Mouse (Mus musculus): Measurements from ENCODE around the gene Kcna1. TPM values are rescaled to one million over a fixed set of nuclear protein-coding genes. Genes with fewer than 3 reads are reported as not detected.

Gene Kcna1
- 0.50 and 0.78 TPM in 2 replicates for polyA plus RNA-seq (2014; fragmentation: Nextera tagmentation; extraction: Ambion mirVana)

DNA sequence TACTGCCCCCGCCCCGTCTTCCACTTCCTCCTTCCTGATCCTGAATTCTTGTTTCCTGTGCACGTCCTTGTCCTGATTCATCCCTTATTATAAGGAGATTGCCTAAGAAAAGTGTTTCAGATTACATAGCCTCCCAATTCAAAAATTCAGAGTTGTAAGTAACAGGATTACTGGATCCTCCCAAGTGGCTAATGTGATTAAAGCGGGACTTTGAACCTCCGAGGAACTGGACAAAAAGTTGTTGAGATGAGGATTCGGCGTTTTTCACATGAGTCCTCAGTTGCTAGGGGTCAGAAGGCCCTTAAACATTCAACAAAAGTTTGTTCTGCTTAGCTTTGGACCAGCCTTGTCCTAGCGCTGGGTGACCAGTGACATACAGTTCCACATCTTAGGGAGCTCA is at the start of gene Kcna1:
Gene Kcna1 (minus strand): TSS at position 4 of the 400 bp plus-strand sequence.
- ATAC-seq (replicated peaks; ENCODE audit: low FRiP score, low TSS enrichment, low read depth) (no peak), DNase-seq (ENCODE audit: low spot score) (no peak)
- Histone ChIP-seq H3K27me3 (replicated peaks; ENCODE audit: control insufficient read depth, insufficient read depth, low read length) (peaks cover 65% of the 10 kb centered on the region), H3K4me2 (ENCODE audit: low read length) (peak within 1 kb of the TSS; percentile 92), H3K36me3 (ENCODE audit: control insufficient read depth, insufficient read depth, low read length) (no peaks in the 10 kb centered on the region), H3K4me3 (ENCODE audit: low read depth, low read length) (peak within 1 kb of the TSS; percentile 45), H3K4me1 (replicated peaks; ENCODE audit: control insufficient read depth, insufficient read depth, low read length) (peaks cover 18% of the 10 kb centered on the region), H3K9ac (ENCODE audit: low read length) (no peak within 1 kb of the TSS), H3K9me3 (ENCODE audit: control insufficient read depth, low read length) (no peaks in the 10 kb centered on the region), H3K27ac (ENCODE audit: low read depth) (no peak within 1 kb of the TSS)
- 33% methylated on average over 8 of the region's 8 CpGs for WGBS

DNA sequence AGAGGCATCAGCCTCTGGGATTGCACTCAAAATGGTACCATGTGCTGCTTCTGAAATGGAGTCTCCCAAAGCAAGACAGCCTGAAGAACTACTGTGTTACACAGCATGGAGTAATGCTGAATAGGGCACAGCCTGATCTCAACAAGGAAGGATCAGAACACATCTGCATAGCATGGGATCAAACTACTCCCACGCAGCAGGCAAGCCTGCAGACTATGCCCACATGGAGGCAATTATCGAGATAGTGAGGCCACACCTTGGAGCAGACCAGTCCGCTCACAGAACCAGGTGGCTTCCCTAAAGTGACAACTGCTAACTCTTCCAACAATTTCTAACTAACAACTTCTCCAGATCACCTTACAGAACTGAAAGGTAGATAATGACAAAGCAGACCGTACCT is 40.9 kb upstream of the Kcna1 start:
- Histone ChIP-seq H3K4me2 (ENCODE audit: low read length) (no peak overlapping the region), H3K9me3 (ENCODE audit: control insufficient read depth, low read length) (no peaks in the 10 kb centered on the region), H3K4me1 (replicated peaks; ENCODE audit: control insufficient read depth, insufficient read depth, low read length) (no peaks in the 10 kb centered on the region), H3K27me3 (replicated peaks; ENCODE audit: control insufficient read depth, insufficient read depth, low read length) (no peaks in the 10 kb centered on the region), H3K36me3 (ENCODE audit: control insufficient read depth, insufficient read depth, low read length) (no peaks in the 10 kb centered on the region), H3K27ac (ENCODE audit: low read depth) (no peak overlapping the region), H3K9ac (ENCODE audit: low read length) (no peak overlapping the region), H3K4me3 (ENCODE audit: low read depth, low read length) (no peak overlapping the region)
- DNase-seq (ENCODE audit: low spot score) (no peak), ATAC-seq (replicated peaks; ENCODE audit: low FRiP score, low TSS enrichment, low read depth) (no peak)
- 77% methylated on average over 4 of the region's 4 CpGs for WGBS

DNA sequence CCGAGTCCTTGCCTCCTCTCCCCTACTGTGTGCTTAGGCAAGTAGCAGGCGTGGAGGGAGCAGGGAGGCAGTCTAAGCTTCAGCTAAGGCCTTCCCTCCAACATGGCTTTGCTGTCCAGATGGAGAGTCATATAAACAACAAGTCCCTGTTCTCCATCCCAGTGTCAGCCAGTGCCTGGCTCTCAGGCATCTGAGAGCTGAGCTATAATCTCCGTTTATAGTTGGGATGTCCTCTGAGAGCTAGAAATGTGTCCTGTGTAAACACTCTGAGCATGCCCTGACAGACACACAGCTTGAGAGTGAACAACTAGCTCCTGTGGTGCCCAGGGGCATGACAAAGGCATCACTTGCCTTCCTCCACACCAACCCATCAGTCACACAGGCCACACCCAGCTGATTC is 39.0 kb upstream of the Kcna1 start:
- ATAC-seq (replicated peaks; ENCODE audit: low FRiP score, low TSS enrichment, low read depth) = no peak
- WGBS = 33% methylated on average over 3 of the region's 3 CpGs

DNA sequence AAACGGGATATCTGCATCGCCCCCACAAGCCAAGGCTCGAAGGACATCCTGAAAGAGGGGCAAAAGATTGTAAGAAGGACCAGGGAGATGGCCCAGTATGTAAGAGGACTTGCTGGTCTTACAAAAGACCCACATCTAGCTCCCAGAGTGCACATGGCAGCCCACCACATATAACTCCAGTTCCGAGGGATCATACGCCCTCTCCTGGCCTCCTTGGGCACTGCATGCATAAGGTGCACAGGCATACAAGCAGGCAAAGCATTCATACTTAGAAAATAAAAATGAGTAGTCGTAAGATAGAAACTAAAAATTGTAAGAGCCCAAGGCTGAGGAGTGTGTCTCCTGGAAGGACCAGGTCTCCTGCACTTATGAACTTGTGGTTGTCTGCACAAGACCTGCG is 32.8 kb upstream of the Kcna1 start:
- Histone ChIP-seq H3K4me3 (ENCODE audit: low read depth, low read length) (no peak overlapping the region), H3K9ac (ENCODE audit: low read length) (no peak overlapping the region), H3K36me3 (ENCODE audit: control insufficient read depth, insufficient read depth, low read length) (no peaks in the 10 kb centered on the region), H3K4me1 (replicated peaks; ENCODE audit: control insufficient read depth, insufficient read depth, low read length) (no peaks in the 10 kb centered on the region), H3K4me2 (ENCODE audit: low read length) (no peak overlapping the region), H3K9me3 (ENCODE audit: control insufficient read depth, low read length) (no peaks in the 10 kb centered on the region), H3K27ac (ENCODE audit: low read depth) (no peak overlapping the region), H3K27me3 (replicated peaks; ENCODE audit: control insufficient read depth, insufficient read depth, low read length) (no peaks in the 10 kb centered on the region)
- WGBS = 66% methylated on average over 7 of the region's 7 CpGs
- DNase-seq (ENCODE audit: low spot score) = no peak
- ATAC-seq (replicated peaks; ENCODE audit: low FRiP score, low TSS enrichment, low read depth) = no peak

More for the DNA sequence above, 39.0 kb upstream of the Kcna1 start:
- Histone ChIP-seq H3K27me3 (replicated peaks; ENCODE audit: control insufficient read depth, insufficient read depth, low read length) (no peaks in the 10 kb centered on the region), H3K4me1 (replicated peaks; ENCODE audit: control insufficient read depth, insufficient read depth, low read length) (no peaks in the 10 kb centered on the region), H3K4me2 (ENCODE audit: low read length) (no peak overlapping the region), H3K9ac (ENCODE audit: low read length) (no peak overlapping the region), H3K4me3 (ENCODE audit: low read depth, low read length) (no peak overlapping the region), H3K36me3 (ENCODE audit: control insufficient read depth, insufficient read depth, low read length) (no peaks in the 10 kb centered on the region), H3K9me3 (ENCODE audit: control insufficient read depth, low read length) (no peaks in the 10 kb centered on the region), H3K27ac (ENCODE audit: low read depth) (no peak overlapping the region)
- no peak for DNase-seq (ENCODE audit: low spot score)

DNA sequence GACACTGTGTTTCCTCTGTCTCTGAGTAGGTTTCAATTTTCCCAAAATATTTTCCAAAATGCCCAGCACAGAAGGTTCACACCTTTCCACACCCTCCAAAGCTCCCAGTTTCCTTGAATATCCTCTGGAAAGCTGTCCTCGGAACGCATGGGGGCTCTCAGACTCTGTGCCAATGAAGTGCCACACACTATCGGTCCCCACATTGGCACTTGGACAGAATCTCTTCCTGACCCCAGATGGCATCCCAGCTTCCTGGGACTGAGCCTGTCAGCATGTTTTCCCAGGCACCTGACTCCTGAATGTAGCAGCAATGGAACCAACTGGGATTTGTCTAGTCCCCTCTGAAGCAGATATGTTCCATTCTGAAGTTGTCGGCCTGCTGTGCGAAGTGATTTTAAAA is 20.8 kb upstream of the Kcna1 start:
- DNase-seq (ENCODE audit: low spot score) = no peak
- Histone ChIP-seq H3K4me3 (ENCODE audit: low read depth, low read length) (no peak overlapping the region), H3K9ac (ENCODE audit: low read length) (no peak overlapping the region), H3K27me3 (replicated peaks; ENCODE audit: control insufficient read depth, insufficient read depth, low read length) (0 out of 2 replicates have a peak, but pooled peaks cover 5% of the 10 kb centered on the region), H3K4me2 (ENCODE audit: low read length) (no peak overlapping the region), H3K9me3 (ENCODE audit: control insufficient read depth, low read length) (no peaks in the 10 kb centered on the region), H3K4me1 (replicated peaks; ENCODE audit: control insufficient read depth, insufficient read depth, low read length) (no peaks in the 10 kb centered on the region), H3K36me3 (ENCODE audit: control insufficient read depth, insufficient read depth, low read length) (no peaks in the 10 kb centered on the region), H3K27ac (ENCODE audit: low read depth) (no peak overlapping the region)
- WGBS = 91% methylated on average over 5 of the region's 5 CpGs
- ATAC-seq (replicated peaks; ENCODE audit: low FRiP score, low TSS enrichment, low read depth) = no peak

DNA sequence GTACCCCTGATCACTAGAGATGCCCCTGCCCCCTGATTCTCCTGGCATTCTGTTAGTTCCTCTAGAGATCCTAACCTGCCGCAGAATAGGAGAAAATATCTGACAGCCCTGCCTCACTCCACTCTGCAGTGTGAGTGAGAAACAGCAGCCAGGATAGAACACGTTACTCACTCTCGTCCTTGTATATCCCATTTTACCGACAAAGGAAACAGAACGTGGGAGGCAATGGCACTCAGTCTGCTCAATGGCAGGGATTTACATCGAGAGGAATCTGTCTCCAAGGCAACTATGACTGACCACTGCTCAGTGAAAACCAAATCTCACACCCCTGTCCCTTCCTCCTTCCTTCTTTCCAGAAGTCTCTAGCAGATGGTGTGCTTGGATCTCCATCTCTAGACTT is 19.9 kb upstream of the Kcna1 start:
- Histone ChIP-seq H3K27ac (ENCODE audit: low read depth) (no peak overlapping the region), H3K4me2 (ENCODE audit: low read length) (no peak overlapping the region), H3K4me3 (ENCODE audit: low read depth, low read length) (no peak overlapping the region), H3K9ac (ENCODE audit: low read length) (no peak overlapping the region), H3K4me1 (replicated peaks; ENCODE audit: control insufficient read depth, insufficient read depth, low read length) (no peaks in the 10 kb centered on the region), H3K9me3 (ENCODE audit: control insufficient read depth, low read length) (no peaks in the 10 kb centered on the region), H3K36me3 (ENCODE audit: control insufficient read depth, insufficient read depth, low read length) (no peaks in the 10 kb centered on the region), H3K27me3 (replicated peaks; ENCODE audit: control insufficient read depth, insufficient read depth, low read length) (0 out of 2 replicates have a peak, but pooled peaks cover 5% of the 10 kb centered on the region)
- 46% methylated on average over 6 of the region's 6 CpGs for WGBS
- ATAC-seq (replicated peaks; ENCODE audit: low FRiP score, low TSS enrichment, low read depth) = no peak
- no peak for DNase-seq (ENCODE audit: low spot score)

DNA sequence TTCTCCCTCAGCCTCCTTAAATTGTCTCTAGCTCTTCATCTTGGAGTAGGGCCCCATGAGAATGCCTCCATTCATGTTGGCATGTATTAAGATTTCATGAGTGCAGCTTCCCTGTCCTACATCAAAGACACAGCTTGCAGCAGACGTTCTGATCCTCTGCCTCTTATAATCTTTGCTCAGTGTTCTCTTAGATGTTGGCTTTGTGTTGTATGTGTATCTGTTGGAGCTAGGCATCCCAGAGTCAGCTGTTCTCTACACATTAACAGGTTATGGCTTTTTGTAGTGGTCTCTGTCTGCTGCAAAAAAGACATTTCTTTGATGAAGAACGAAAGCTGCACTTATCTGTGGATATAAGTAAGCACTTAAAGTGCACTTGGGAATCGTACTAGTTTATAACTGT is 18.4 kb upstream of the Kcna1 start:
- WGBS = 66% methylated on average over 3 of the region's 3 CpGs
- DNase-seq (ENCODE audit: low spot score) (no peak), ATAC-seq (replicated peaks; ENCODE audit: low FRiP score, low TSS enrichment, low read depth) (no peak)
- Histone ChIP-seq H3K4me1 (replicated peaks; ENCODE audit: control insufficient read depth, insufficient read depth, low read length) (no peaks in the 10 kb centered on the region), H3K27me3 (replicated peaks; ENCODE audit: control insufficient read depth, insufficient read depth, low read length) (0 out of 2 replicates have a peak, but pooled peaks cover 5% of the 10 kb centered on the region), H3K9ac (ENCODE audit: low read length) (no peak overlapping the region), H3K4me3 (ENCODE audit: low read depth, low read length) (no peak overlapping the region), H3K9me3 (ENCODE audit: control insufficient read depth, low read length) (no peaks in the 10 kb centered on the region), H3K36me3 (ENCODE audit: control insufficient read depth, insufficient read depth, low read length) (no peaks in the 10 kb centered on the region), H3K27ac (ENCODE audit: low read depth) (no peak overlapping the region), H3K4me2 (ENCODE audit: low read length) (no peak overlapping the region)

DNA sequence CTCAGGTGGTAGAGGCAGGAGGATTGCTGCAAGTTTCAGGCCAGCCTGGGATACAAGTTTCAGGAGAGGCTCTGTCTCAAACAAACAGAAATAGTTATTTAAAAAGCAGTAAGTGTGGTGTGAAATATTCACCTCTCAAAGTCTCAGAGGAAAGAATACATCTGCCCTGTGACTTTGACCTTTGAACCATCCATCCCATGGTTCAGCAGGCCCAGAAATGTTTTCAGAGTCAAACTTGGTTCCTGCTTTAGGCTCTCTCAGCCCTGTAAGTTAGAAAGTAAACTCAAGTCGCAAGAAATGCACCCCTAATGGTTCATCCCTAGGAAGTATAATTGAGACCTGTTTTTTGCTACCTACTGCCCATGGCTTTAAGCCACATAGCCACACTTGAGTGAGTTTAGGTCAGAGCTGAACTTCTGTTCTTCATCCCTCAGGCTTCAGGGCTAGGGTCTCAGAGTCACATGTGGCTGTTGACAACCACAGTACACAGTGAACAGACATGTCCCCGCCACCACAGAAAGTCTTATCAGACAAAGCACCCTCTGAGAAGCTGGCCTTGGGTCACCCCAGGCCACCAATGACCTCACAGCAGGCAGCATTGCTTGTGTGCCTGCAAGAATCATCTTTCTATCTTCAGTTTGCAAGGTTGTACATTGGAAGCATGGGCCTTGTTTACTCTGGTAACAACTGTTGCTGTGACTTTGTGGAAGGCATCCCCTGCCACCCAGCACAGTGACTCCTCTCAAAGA is 11.6 kb upstream of the Kcna1 start:
- 70% methylated on average over 2 of the region's 2 CpGs for WGBS
- no peak for ATAC-seq (replicated peaks; ENCODE audit: low FRiP score, low TSS enrichment, low read depth)
- Histone ChIP-seq H3K36me3 (ENCODE audit: control insufficient read depth, insufficient read depth, low read length) (no peaks in the 10 kb centered on the region), H3K27me3 (replicated peaks; ENCODE audit: control insufficient read depth, insufficient read depth, low read length) (no peaks in the 10 kb centered on the region), H3K4me1 (replicated peaks; ENCODE audit: control insufficient read depth, insufficient read depth, low read length) (no peaks in the 10 kb centered on the region), H3K4me2 (ENCODE audit: low read length) (no peak overlapping the region), H3K9me3 (ENCODE audit: control insufficient read depth, low read length) (no peaks in the 10 kb centered on the region), H3K9ac (ENCODE audit: low read length) (no peak overlapping the region), H3K27ac (ENCODE audit: low read depth) (no peak overlapping the region), H3K4me3 (ENCODE audit: low read depth, low read length) (no peak overlapping the region)
- DNase-seq (ENCODE audit: low spot score) = no peak

DNA sequence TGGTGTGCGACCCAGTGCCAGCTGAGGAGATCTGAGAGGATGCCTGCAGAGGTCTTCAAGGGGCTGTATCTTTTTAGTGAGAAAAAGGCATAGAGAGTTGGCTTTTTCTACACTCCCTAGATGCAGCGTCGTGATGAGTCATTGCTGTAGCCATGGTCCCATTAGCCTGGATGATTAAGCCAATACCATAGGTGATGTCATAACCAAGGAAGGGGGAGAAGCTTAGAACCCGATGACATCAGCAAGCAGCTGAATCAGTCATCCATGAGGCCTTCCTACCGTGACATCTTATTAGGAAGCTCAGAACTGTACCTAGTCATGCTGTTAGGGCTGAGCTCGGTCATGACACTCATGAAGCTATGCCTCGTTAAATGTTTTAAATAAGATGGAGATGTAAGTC is 7.4 kb upstream of the Kcna1 start:
- no peak overlapping the region for H3K9ac ChIP-seq (ENCODE audit: low read length)
- ATAC-seq (replicated peaks; ENCODE audit: low FRiP score, low TSS enrichment, low read depth) (no peak), DNase-seq (ENCODE audit: low spot score) (no peak)
- H3K9me3 ChIP-seq (ENCODE audit: control insufficient read depth, low read length) = no peaks in the 10 kb centered on the region
- no peak overlapping the region for H3K4me3 ChIP-seq (ENCODE audit: low read depth, low read length)
- H3K27ac ChIP-seq (ENCODE audit: low read depth) = no peak overlapping the region
- H3K4me2 ChIP-seq (ENCODE audit: low read length) = no peak overlapping the region
- no peaks in the 10 kb centered on the region for H3K4me1 ChIP-seq (replicated peaks; ENCODE audit: control insufficient read depth, insufficient read depth, low read length)
- no peaks in the 10 kb centered on the region for H3K36me3 ChIP-seq (ENCODE audit: control insufficient read depth, insufficient read depth, low read length)
- no peaks in the 10 kb centered on the region for H3K27me3 ChIP-seq (replicated peaks; ENCODE audit: control insufficient read depth, insufficient read depth, low read length)
- WGBS = 85% methylated on average over 7 of the region's 7 CpGs

Measured in intestine, embryonic 14.5 days (tissue).